Mouse (Mus musculus): Measurements from ENCODE around the gene Adap2. TPM values are rescaled to one million over a fixed set of nuclear protein-coding genes. Genes with fewer than 3 reads are reported as not detected.

The Adap2 gene
- polyA plus RNA-seq, 1 experiment: 7.0 TPM

- TF ChIP-seq CTCF (IDR thresholded peaks at IDR 0.05; ENCODE audit: insufficient read depth, low read length) (no peak), POLR2A (IDR thresholded peaks at IDR 0.05; ENCODE audit: borderline replicate concordance, extremely low read depth, low read depth, low read length) (no peak)
- H3K4me3 ChIP-seq (replicated peaks; ENCODE audit: extremely low read depth, low read depth, low read length): no peak overlapping the region
- DNase-seq: no peak
- 52% methylated on average over 5 of the region's 5 CpGs for WGBS
- H3K4me1 ChIP-seq (ENCODE audit: control insufficient read depth, insufficient read depth, low read length): no peaks in the 10 kb centered on the region
These were observed 51.0 kb downstream of the Adap2 start for GRCm38 (mm10) chr11:80204941-80205340.

GRCm38 (mm10) chr11:80208465-80208859 is 54.6 kb downstream of the Adap2 start:
- WGBS: 37% methylated on average over 7 of the region's 7 CpGs
- DNase-seq: no peak
- Histone ChIP-seq H3K4me1 (ENCODE audit: control insufficient read depth, insufficient read depth, low read length) (peaks cover 3% of the 10 kb centered on the region; the same call in 1 of the 2 replicates), H3K4me3 (replicated peaks; ENCODE audit: extremely low read depth, low read depth, low read length) (no peak overlapping the region)
- no peak for TF ChIP-seq POLR2A (IDR thresholded peaks at IDR 0.05; ENCODE audit: borderline replicate concordance, extremely low read depth, low read depth, low read length)
- TF ChIP-seq CTCF (IDR thresholded peaks at IDR 0.05; ENCODE audit: insufficient read depth, low read length): no peak

DNA sequence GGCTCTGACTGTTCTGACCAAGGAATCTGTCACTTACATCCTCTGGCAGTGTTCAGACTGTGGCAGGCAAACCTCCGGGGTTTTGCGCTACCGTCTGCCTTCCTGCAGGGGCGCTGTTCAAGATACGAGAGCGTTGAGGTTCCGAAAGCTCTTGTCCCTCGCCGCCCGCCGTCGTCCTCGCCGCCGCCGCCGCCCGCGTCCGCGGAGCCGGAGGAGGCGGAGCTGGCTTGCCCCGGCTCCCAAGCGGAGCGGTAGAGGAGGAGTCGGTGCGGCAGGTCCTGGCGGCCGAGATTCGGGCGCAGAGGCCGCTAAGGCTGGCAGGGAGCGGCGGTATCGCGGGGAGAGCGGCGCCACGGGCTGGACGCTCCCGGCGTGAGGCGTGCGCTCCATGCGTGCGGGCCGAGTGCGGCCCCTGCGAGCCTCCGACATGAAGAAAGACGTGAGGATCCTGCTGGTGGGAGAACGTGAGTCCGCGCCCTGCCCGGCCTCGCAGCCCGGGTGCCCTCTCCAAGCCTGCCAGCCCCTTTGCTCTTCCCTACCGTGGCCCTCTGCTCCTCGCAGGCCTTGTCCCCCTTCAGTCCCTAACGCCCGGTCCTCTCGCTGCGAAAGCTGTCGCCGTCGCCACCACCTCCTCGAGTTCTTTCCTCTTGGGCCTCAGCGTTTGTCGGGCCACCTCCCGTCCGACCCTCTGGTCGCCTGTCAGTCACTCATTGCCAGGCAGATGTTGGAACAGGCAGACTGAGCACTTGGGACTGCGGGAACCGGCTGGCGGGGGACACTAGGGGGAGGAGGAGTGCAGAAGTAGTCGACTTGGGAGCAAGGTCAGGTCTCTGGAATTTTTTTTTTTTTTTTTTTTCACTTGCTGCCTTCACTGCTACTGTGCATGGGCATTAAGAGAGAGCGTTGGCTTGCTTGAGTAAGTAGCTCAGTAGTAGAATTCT is 55.2 kb downstream of the Adap2 start, which contains the start of gene Rhot1:
Rhot1 (plus strand) TSS at position 160 of the 941 bp plus-strand sequence.
- WGBS: under 1% methylated on average over 78 of the region's 78 CpGs
- peak within 1 kb of the TSS; percentile 84 for H3K4me3 ChIP-seq (replicated peaks; ENCODE audit: extremely low read depth, low read depth, low read length)
- H3K4me1 ChIP-seq (ENCODE audit: control insufficient read depth, insufficient read depth, low read length): peaks cover 3% of the 10 kb centered on the region; the same call in 1 of the 2 replicates
- DNase-seq: peak; percentile 96
- TF ChIP-seq CTCF (IDR thresholded peaks at IDR 0.05; ENCODE audit: insufficient read depth, low read length): peak; percentile 84
- TF ChIP-seq POLR2A (IDR thresholded peaks at IDR 0.05; ENCODE audit: borderline replicate concordance, extremely low read depth, low read depth, low read length): peak; percentile 61; the same call in 1 of the 2 replicates

GRCm38 (mm10) chr11:80210321-80210720 is 56.4 kb downstream of the Adap2 start:
- Histone ChIP-seq H3K4me3 (replicated peaks; ENCODE audit: extremely low read depth, low read depth, low read length) (no peak overlapping the region), H3K4me1 (ENCODE audit: control insufficient read depth, insufficient read depth, low read length) (peaks cover 3% of the 10 kb centered on the region; the same call in 1 of the 2 replicates)
- no peak for DNase-seq
- WGBS: 19% methylated on average over 6 of the region's 6 CpGs
- no peak for TF ChIP-seq POLR2A (IDR thresholded peaks at IDR 0.05; ENCODE audit: borderline replicate concordance, extremely low read depth, low read depth, low read length)
- no peak for TF ChIP-seq CTCF (IDR thresholded peaks at IDR 0.05; ENCODE audit: insufficient read depth, low read length)

DNA sequence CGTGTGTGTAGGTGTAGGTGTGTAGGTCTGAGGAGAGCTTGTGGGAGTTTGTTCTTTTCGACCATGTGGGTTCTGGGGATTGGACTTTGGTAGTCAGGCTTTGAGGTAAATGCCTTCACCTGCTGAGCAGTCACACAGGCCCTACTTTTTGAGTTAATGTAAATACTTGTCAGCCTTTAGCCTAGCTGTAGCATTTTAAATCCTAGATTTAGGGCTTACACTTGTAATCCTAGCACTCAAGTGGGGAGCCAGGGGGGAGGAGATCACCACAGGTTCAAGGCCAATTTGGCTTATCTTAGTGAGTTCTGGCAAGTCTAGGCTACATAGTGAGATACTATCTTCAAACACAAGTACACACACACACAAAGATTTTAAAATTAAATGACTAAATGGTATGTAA is 58.4 kb downstream of the Adap2 start:
- DNase-seq: no peak
- TF ChIP-seq CTCF (IDR thresholded peaks at IDR 0.05; ENCODE audit: insufficient read depth, low read length) (no peak), POLR2A (IDR thresholded peaks at IDR 0.05; ENCODE audit: borderline replicate concordance, extremely low read depth, low read depth, low read length) (no peak)
- 87% methylated on average over 2 of the region's 2 CpGs for WGBS
- Histone ChIP-seq H3K4me1 (ENCODE audit: control insufficient read depth, insufficient read depth, low read length) (peaks cover 3% of the 10 kb centered on the region; the same call in 1 of the 2 replicates), H3K4me3 (replicated peaks; ENCODE audit: extremely low read depth, low read depth, low read length) (no peak overlapping the region)

GRCm38 (mm10) chr11:80215291-80215690 is 61.4 kb downstream of the Adap2 start:
- TF ChIP-seq CTCF (IDR thresholded peaks at IDR 0.05; ENCODE audit: insufficient read depth, low read length) (no peak), POLR2A (IDR thresholded peaks at IDR 0.05; ENCODE audit: borderline replicate concordance, extremely low read depth, low read depth, low read length) (no peak)
- DNase-seq: no peak
- 81% methylated on average over 3 of the region's 3 CpGs for WGBS

GRCm38 (mm10) chr11:80218657-80219293 is 64.9 kb downstream of the Adap2 start:
- WGBS: 72% methylated on average over 11 of the region's 11 CpGs
- TF ChIP-seq CTCF (IDR thresholded peaks at IDR 0.05; ENCODE audit: insufficient read depth, low read length) (no peak), POLR2A (IDR thresholded peaks at IDR 0.05; ENCODE audit: borderline replicate concordance, extremely low read depth, low read depth, low read length) (no peak)
- Histone ChIP-seq H3K4me1 (ENCODE audit: control insufficient read depth, insufficient read depth, low read length) (peaks cover 3% of the 10 kb centered on the region), H3K4me3 (replicated peaks; ENCODE audit: extremely low read depth, low read depth, low read length) (no peak overlapping the region)
- DNase-seq: no peak

More at GRCm38 (mm10) chr11:80215291-80215690, 61.4 kb downstream of the Adap2 start:
- Histone ChIP-seq H3K4me1 (ENCODE audit: control insufficient read depth, insufficient read depth, low read length) (peaks cover 6% of the 10 kb centered on the region), H3K4me3 (replicated peaks; ENCODE audit: extremely low read depth, low read depth, low read length) (no peak overlapping the region)

Other genes with a start within 250 kb of the Adap2 start
- gene Utp6, start 191.7 kb upstream of the Adap2 start, polyA plus RNA-seq (2012; rRNA removed): 3.8 and 6.9 TPM in 2 replicates
- 3.3 and 5.1 TPM in 2 replicates for gene Suz12, start 161.0 kb upstream of the Adap2 start, polyA plus RNA-seq (2012; rRNA removed)
- 19.2 and 26.0 TPM in 2 replicates for gene Crlf3, start 73.1 kb upstream of the Adap2 start, polyA plus RNA-seq (2012; rRNA removed)
- 0.25 and 0.44 TPM in 2 replicates for gene Atad5, start 64.7 kb upstream of the Adap2 start, polyA plus RNA-seq (2012; rRNA removed)
- gene Tefm, start 11.9 kb upstream of the Adap2 start, polyA plus RNA-seq (2012; rRNA removed): 2.7 and 4.3 TPM in 2 replicates
- gene Rnf135, start 29.7 kb downstream of the Adap2 start, polyA plus RNA-seq (2012; rRNA removed): 8.1 and 9.4 TPM in 2 replicates
- gene Rhot1, start 54.9 kb downstream of the Adap2 start, polyA plus RNA-seq (2012; rRNA removed): 8.7 and 14.9 TPM in 2 replicates
- 2.7 and 2.9 TPM in 2 replicates for gene Rhbdl3, start 146.8 kb downstream of the Adap2 start, polyA plus RNA-seq (2012; rRNA removed)
- 5.1 and 5.6 TPM in 2 replicates for gene 5730455P16Rik, start 223.9 kb downstream of the Adap2 start, polyA plus RNA-seq (2012; rRNA removed)
- 72.8 and 104 TPM in 2 replicates for gene Zfp207, start 229.2 kb downstream of the Adap2 start, polyA plus RNA-seq (2012; rRNA removed)

Data from lung, adult 2 months (tissue).